Mouse (Mus musculus) heart, adult 18-20 months (tissue): ENCODE measurements at regions not wholly inside any gene's neighbourhood (a gene's known extent, or its start where the extent isn't known, plus 50 kb on each side); places are given as distances from the start of the nearest gene placed in this dataset.
A peak's percentile ranks its signal among the peaks of the same experiment; 100 is the strongest.

Source experiments
- DNase-seq, 2 experiments: peaks; one replicate each; pipeline ENCODE4 v3.0.0; 2021 to 2022; ENCODE audit warnings: mixed read lengths in 1 of 2

DNA sequence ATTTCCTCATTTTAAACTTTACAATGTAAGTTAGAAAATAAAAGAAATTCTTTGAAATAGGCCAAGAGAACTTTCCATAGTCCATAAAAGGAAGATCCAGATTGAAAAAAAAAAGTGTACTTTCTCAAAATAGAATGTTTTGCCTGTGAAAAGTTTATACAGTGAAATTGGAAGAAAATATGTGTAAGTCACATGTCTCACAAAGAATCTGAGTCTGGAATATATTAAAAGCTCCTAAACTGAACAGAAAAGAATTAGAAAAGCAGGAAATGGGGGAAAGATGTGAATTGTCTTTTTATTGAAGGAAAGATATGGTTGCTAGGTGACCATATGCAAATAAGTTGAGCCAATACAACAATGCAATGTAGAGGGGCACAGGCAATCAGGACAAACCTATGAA is 197.7 kb upstream of the Gm20594 start:
- no peak for DNase-seq

DNA sequence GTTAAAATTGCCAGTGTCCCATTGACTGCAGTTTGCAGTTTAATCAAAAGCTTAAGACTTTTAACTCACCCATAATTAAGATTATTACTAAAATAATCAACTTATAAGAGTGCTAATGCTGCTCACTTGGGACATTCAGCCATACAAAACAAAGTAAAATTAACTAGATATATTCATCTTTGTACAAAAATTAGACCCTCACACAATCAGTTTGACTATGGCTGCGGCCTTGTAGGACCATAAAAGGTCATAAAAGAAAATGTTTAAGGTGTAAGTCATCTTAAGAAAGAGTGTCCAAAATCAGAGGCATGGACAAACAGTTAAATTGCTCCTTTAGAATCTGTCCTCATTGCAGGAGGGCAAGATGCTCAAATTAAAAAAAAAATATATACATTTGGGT is 186.0 kb upstream of the Gm20594 start:
- peak; percentile 6 to 23 for DNase-seq

DNA sequence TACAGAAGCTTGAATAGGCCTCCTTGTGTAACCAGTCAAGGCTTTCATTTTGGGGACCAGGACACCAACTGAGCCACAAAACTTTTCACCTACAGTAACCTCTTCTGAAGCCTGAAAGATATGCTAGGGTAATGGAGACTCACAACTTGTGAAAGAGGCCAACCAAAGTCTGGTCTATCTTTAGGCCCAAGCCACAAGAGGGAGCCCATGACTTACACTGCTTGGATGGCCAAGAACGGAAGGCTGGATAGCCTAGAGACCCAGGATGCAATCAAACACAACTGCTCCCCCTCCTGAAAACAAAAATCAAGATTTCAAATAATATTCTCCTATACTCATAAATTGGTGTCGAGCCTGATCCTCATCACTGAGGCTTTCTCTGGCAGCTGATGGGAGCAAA is 166.4 kb upstream of the Gm20594 start:
- no peak for DNase-seq
